Mouse (Mus musculus) heart, postnatal 0 days (tissue): ENCODE measurements around the gene Camk2n1. TPM values are rescaled to one million over a fixed set of nuclear protein-coding genes. Genes with fewer than 3 reads are reported as not detected.

Experiments
- ATAC-seq: fragments of 200-750 bp; cut with Nextera tagmentation; 2 replicates; pipeline ENCODE4 v1.8.0; 2017; ENCODE audit warnings: low read depth, moderate number of reproducible peaks, moderate library complexity; ENCODE audit not compliant: insufficient read depth
- DNase-seq: peaks from one replicate; pipeline ENCODE4 v3.0.0-alpha.2; 2016; ENCODE audit warnings: low spot score
- H3K27ac ChIP-seq: fragments of 300-500 bp; sonication (generic); 2 replicates; pipeline ENCODE4 v1.5.1; 2014; ENCODE audit warnings: low read depth, mild to moderate bottlenecking
- H3K27me3 ChIP-seq: fragments of 300-500 bp; sonication (generic); 2 replicates; pipeline ENCODE4 v1.6.1; 2014; ENCODE audit warnings: low read length, mixed read lengths; ENCODE audit not compliant: control insufficient read depth, insufficient read depth
- H3K36me3 ChIP-seq: fragments of 300-500 bp; sonication (generic); replicated peaks from 2 replicates; pipeline ENCODE4 v1.6.1; 2014; ENCODE audit warnings: low read length, mixed read lengths; ENCODE audit not compliant: control insufficient read depth, insufficient read depth
- H3K4me1 ChIP-seq: fragments of 300-500 bp; sonication (generic); 2 replicates; pipeline ENCODE4 v1.6.1; 2014; ENCODE audit warnings: antibody characterized with exemption; ENCODE audit not compliant: control insufficient read depth, insufficient read depth
- H3K4me2 ChIP-seq: fragments of 300-500 bp; sonication (generic); 2 replicates; pipeline ENCODE4 v1.6.1; 2014; ENCODE audit warnings: low read depth, mild to moderate bottlenecking, low read length, moderate library complexity
- H3K4me3 ChIP-seq: fragments of 300-500 bp; sonication (generic); 2 replicates; pipeline ENCODE4 v1.5.1; 2014; ENCODE audit warnings: low read depth, low read length
- H3K9ac ChIP-seq: fragments of 300-500 bp; sonication (generic); replicated peaks from 2 replicates; pipeline ENCODE4 v1.6.1; 2014; ENCODE audit warnings: low read depth, low read length, mixed read lengths
- H3K9me3 ChIP-seq: fragments of 300-500 bp; sonication (generic); replicated peaks from 2 replicates; pipeline ENCODE4 v1.6.1; 2016; ENCODE audit warnings: low read length; ENCODE audit not compliant: control insufficient read depth
- CTCF ChIP-seq: IDR thresholded peaks from 2 replicates; pipeline ENCODE4 v1.5.1; 2016; ENCODE audit warnings: antibody characterized with exemption, control low read depth, low read depth
- EP300 ChIP-seq: IDR thresholded peaks from 2 replicates; pipeline ENCODE4 v1.6.1; 2016; ENCODE audit warnings: antibody characterized with exemption, low read depth
- WGBS: fragments of 180-500 bp; shearing (Covaris S2); extraction: QIAGEN DNeasy Blood & Tissue Kit; methylation state at CpG from one replicate; pipeline ENCODE4 v1.1.7; 2014; 5-methylcytosine and 5-hydroxymethylcytosine counted together
- polyA plus RNA-seq: library from polyadenylated mRNA; unstranded; fragments of >200 nt; fragmentation: Nextera tagmentation; extraction: Ambion mirVana; gene quantifications from 2 replicates; pipeline ENCODE4 v1.2.1, GENCODE M21; 2015
- total RNA-seq: library from RNA; depleted of rRNA; stranded (reverse); fragments of >200 nt; gene quantifications from 2 replicates; pipeline ENCODE4 v1.2.3, GENCODE M21; 2014; ENCODE audit warnings: low replicate concordance

Camk2n1 gene
- total and polyA plus RNA-seq, 2 experiments from 2014 or later = 1.6 to 5.1 TPM

DNA sequence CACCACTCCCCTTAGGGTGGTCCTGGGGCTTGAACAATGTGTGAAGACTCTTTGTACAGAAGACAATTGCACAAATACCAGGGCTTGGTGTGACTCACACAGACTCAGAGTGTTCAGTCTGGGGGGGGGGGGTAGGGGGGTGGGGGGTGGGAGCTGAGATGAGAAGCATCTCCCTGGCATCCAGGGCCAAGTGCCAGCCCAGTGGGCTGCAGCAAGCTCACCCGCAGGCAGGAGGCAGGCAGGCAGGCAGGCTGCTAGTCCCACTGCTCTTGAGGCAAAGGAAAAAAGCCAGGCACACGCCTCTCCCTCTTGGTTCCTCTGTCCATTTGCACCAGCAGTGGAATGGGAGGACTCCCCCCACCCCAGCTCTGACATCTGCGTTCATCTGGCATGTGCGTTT lies 37.0 kb downstream of the Camk2n1 start:
- Histone ChIP-seq H3K36me3 (no peaks in the 10 kb centered on the region), H3K27ac (no peak overlapping the region), H3K4me2 (no peak overlapping the region), H3K9me3 (no peaks in the 10 kb centered on the region), H3K27me3 (0 out of 2 replicates have a peak, but pooled peaks cover under 1% of the 10 kb centered on the region), H3K4me3 (no peak overlapping the region), H3K4me1 (peaks cover 5% of the 10 kb centered on the region; the same call in 1 of the 2 replicates), H3K9ac (no peak overlapping the region)
- 75% methylated on average over 4 of the region's 4 CpGs for whole genome bisulfite sequencing
- ATAC-seq (no peak), DNase-seq (no peak)
- TF ChIP-seq CTCF (no peak), EP300 (no peak)

DNA sequence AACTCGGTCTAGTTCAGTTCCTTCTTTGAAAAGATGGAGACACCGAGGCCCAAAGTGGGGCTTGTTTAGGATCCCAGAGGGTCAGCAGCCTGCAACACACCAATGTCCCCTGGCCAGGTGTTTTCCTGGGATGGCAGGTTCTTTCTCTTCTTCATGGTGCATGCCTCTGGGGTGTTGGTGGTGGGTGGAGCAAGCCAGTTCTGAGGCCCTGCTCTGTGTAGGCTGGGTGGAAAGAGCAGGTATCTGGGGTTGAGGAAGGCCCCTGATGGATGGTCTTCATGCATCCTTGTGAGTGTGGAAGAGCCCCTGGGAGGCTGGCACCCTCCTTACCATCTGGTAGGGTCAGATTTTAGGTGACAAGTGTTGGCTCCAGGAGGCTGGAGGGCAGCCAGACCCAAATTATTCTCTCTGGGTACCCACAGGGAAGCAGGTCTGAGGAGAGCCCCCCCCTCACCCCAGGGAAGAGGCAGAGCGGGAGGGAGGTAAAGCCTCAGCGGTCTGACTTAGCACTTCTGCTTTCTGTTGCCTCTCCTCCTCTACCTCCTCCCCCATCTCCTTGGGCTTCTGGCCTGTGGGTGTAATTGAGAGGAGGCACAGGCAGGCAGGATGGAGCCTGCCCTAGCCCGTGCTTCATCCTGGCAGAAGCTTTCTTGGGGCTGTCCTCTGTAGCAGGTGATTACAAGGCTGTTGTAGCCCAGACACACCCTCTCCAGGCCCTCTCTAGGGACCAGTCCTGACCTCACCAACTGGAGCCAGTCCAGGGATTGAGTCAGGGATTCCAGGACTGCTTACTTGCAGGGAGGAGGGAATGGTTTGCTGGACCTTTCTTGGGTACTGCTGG lies 39.3 kb downstream of the Camk2n1 start:
- Histone ChIP-seq H3K27me3 (peaks cover 9% of the 10 kb centered on the region; the same call in 1 of the 2 replicates), H3K4me2 (no peak overlapping the region), H3K4me1 (peaks cover 5% of the 10 kb centered on the region; the same call in 1 of the 2 replicates), H3K9ac (no peak overlapping the region), H3K9me3 (no peaks in the 10 kb centered on the region), H3K4me3 (no peak overlapping the region), H3K36me3 (no peaks in the 10 kb centered on the region), H3K27ac (no peak overlapping the region)
- ATAC-seq (peak; percentile 70), DNase-seq (peak; percentile 46)
- TF ChIP-seq EP300 = no peak
- no peak for TF ChIP-seq CTCF
- WGBS = 38% methylated on average over 5 of the region's 5 CpGs

DNA sequence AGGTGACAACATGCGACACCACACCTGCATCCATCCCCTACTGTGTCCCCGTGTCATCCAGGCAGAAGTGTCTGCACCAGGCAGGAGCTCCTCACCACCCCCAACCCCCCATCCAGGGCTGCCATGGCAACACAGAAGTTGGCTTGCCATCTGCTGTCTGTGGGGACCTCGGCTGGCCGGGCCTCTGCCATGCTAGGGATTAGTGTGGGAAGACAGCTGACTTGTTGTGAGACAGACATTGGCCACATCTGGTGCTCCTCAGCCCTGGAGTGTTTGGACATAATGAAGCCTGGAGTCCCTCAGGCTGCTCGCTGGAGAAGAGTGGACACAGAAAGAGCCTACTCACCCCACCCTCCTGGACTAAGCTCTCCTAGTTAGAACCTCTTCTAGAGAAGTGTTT lies 40.8 kb downstream of the Camk2n1 start:
- Histone ChIP-seq H3K4me3 (no peak overlapping the region), H3K4me2 (no peak overlapping the region), H3K9me3 (no peaks in the 10 kb centered on the region), H3K27ac (no peak overlapping the region), H3K9ac (no peak overlapping the region), H3K4me1 (peaks cover 5% of the 10 kb centered on the region; the same call in 1 of the 2 replicates), H3K36me3 (no peaks in the 10 kb centered on the region), H3K27me3 (peaks cover 9% of the 10 kb centered on the region; the same call in 1 of the 2 replicates)
- 43% methylated on average over 5 of the region's 5 CpGs for WGBS
- no peak for ATAC-seq
- DNase-seq = no peak
- TF ChIP-seq CTCF (no peak), EP300 (no peak)

DNA sequence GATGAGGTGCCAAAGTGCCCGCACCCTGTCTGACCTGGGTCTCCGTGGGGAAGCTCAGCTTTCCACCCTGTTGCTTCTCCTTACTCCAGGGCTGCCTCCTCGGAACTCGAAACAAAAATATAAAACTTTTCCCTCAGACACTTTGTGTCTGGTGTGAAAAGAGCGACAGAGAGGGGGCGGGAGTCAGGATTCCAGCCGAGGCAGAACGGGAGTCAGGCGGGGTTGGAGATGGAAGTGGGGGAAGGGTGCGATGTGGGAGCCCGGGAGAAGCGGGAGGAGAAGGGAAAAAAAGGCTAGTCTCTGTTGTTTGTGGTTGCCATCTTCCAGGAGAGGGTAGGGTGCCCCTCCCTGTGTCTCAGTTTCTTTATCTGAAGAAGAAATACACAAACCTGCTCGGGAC lies 41.7 kb downstream of the Camk2n1 start:
- Histone ChIP-seq H3K36me3 (no peaks in the 10 kb centered on the region), H3K27ac (no peak overlapping the region), H3K9me3 (no peaks in the 10 kb centered on the region), H3K9ac (no peak overlapping the region), H3K4me1 (peaks cover 5% of the 10 kb centered on the region; the same call in 1 of the 2 replicates), H3K4me3 (no peak overlapping the region), H3K4me2 (peak overlapping the region; percentile 23; the same call in 1 of the 2 replicates), H3K27me3 (peaks cover 9% of the 10 kb centered on the region; the same call in 1 of the 2 replicates)
- no peak for DNase-seq
- no peak for ATAC-seq
- 5% methylated on average over 13 of the region's 13 CpGs for WGBS
- TF ChIP-seq EP300 (no peak), CTCF (no peak)

DNA sequence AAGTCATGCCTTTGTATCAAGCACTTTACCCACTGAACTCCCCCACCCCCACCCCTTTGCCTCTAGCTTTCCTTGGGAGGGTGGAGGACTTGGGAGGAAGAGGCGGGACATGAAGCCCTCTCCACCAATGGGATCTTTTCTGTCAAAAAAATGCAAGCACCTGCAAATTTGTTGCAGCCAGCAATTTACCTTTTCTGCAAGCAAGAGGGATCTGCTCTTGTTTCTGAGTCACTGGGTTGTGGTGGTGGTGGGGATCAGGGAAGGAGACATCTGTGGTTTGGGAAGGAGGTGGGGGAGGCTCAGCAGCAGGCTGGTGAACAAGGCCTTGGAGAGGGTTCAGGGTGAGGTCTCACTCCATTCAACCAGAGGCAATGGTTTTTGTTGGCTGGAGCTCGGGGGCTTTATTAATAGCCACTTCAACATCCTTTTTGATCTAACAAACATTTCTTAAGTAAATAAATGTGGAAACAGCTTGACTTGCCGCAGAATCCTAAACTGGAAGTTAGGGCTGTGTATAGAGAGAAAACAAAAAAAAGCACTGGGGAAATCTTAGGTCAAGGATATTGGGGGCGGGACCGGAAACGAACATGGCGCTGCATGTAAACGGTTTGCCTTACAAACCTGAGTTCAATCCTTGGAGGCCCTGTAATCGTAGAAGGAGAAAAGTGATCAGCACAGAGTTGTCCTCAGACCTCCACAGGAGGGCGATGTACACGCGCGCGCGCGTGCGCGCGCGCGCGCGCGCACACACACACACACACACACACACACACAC lies 42.8 kb downstream of the Camk2n1 start:
- 72% methylated on average over 24 of the region's 24 CpGs for WGBS

More for the DNA sequence above, 42.8 kb downstream of the Camk2n1 start:
- no peaks in the 10 kb centered on the region for H3K9me3 ChIP-seq
- TF ChIP-seq CTCF (no peak), EP300 (no peak)
- DNase-seq (no peak), ATAC-seq (no peak)
- no peak overlapping the region for H3K27ac ChIP-seq
- H3K4me2 ChIP-seq = no peak overlapping the region
- no peaks in the 10 kb centered on the region for H3K36me3 ChIP-seq
- H3K9ac ChIP-seq = no peak overlapping the region
- H3K4me1 ChIP-seq = peaks cover 5% of the 10 kb centered on the region; the same call in 1 of the 2 replicates
- H3K27me3 ChIP-seq = peaks cover 9% of the 10 kb centered on the region; the same call in 1 of the 2 replicates
- H3K4me3 ChIP-seq = no peak overlapping the region
